Comparison of ENCODE assay signal across 14 mouse cellular contexts in the genomic region with DNA sequence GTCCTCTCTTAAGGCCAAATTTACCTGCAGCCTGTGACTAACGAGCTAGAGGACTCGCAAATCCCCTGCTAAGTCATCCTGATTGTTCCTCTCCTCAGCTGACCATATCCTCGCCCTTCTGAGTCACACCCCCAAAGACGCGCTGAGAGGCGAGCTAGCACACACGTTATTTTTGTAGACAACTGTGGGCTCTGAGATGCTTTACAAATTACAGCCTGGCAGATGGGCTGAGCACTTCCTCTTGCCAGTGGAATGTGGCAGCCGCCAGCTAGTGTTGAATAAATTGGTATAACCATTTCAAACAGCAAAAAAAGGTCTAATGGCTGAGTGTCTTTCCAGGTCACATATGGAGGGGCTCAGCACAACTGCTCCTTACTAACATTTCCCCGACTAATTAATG.
A peak's percentile ranks its signal among the peaks of the same experiment; 100 is the strongest.
DNase-seq lines count a peak whose midpoint lies in the region; ATAC-seq and TF ChIP-seq lines count a peak whose summit lies in the region.
"Had no signal": no experiment of that assay in that cellular context is flagged by ENCODE, and none has a peak within 500 bp of the region (broad histone marks: within the 10 kb centered on the region; RNA-seq: fewer than 3 reads in every experiment).

No protein-coding gene starts in this region.

- intact Hi-C loops in left cerebral cortex, adult 2 months (cut with DNase I), result no loop called here
- intact Hi-C loops in left cerebral cortex, postnatal 10 days (cut with DNase I), result no loop called here

- ATAC-seq in forebrain, embryonic 16.5 days, result peak; percentile 77
- no peak for ATAC-seq in midbrain, embryonic 11.5 days (ENCODE audit: low FRiP score)
- ATAC-seq in hindbrain, embryonic 12.5 days (ENCODE audit: low FRiP score), result no peak
- ATAC-seq: intestine, embryonic 16.5 days had no signal

- peaks cover 12% of the 10 kb centered on the region for H3K36me3 ChIP-seq in forebrain, embryonic 16.5 days (ENCODE audit: control insufficient read depth, insufficient read depth)
- H3K36me3 ChIP-seq in midbrain, embryonic 11.5 days (ENCODE audit: control insufficient read depth, insufficient read depth, low read length), result 0 out of 2 replicates have a peak, but pooled peaks cover 3% of the 10 kb centered on the region
- H3K36me3 ChIP-seq in hindbrain, embryonic 12.5 days, result peaks cover 57% of the 10 kb centered on the region

- no peaks in the 10 kb centered on the region for H3K27me3 ChIP-seq in forebrain, embryonic 16.5 days (replicated peaks; ENCODE audit: control insufficient read depth, insufficient read depth, low read length)
- H3K27me3 ChIP-seq in midbrain, embryonic 11.5 days (ENCODE audit: control insufficient read depth, insufficient read depth, low read length), result no peaks in the 10 kb centered on the region
- no peaks in the 10 kb centered on the region for H3K27me3 ChIP-seq in hindbrain, embryonic 12.5 days
- H3K27me3 ChIP-seq: embryonic facial prominence, embryonic 13.5 days; limb, embryonic 15.5 days had no signal

- H3K27ac ChIP-seq in left cerebral cortex, adult 2 months, result peak overlapping the region; percentile 72
- peak overlapping the region; percentile 71 for H3K27ac ChIP-seq in forebrain, embryonic 16.5 days (ENCODE audit: low read length)
- no peak overlapping the region for H3K27ac ChIP-seq in midbrain, embryonic 11.5 days (ENCODE audit: low read depth, low read length)
- H3K27ac ChIP-seq in hindbrain, embryonic 12.5 days, result no peak overlapping the region
- H3K27ac ChIP-seq: embryonic facial prominence, embryonic 13.5 days; limb, embryonic 15.5 days had no signal

- 52% methylated on average over 9 of the region's 9 CpGs for WGBS in forebrain, embryonic 16.5 days
- WGBS in midbrain, embryonic 11.5 days, result 94% methylated on average over 9 of the region's 9 CpGs
- WGBS in hindbrain, embryonic 12.5 days, result 87% methylated on average over 9 of the region's 9 CpGs

- peaks cover 10% of the 10 kb centered on the region for H3K4me1 ChIP-seq in forebrain, embryonic 16.5 days (replicated peaks; ENCODE audit: control insufficient read depth, insufficient read depth, low read length)
- peaks cover 4% of the 10 kb centered on the region; the same call in 1 of the 2 replicates for H3K4me1 ChIP-seq in midbrain, embryonic 11.5 days (ENCODE audit: control insufficient read depth, insufficient read depth, low read length)
- H3K4me1 ChIP-seq in hindbrain, embryonic 12.5 days, result peaks cover 9% of the 10 kb centered on the region; the same call in 1 of the 2 replicates

- no peaks in the 10 kb centered on the region for H3K9me3 ChIP-seq in forebrain, embryonic 16.5 days (ENCODE audit: control insufficient read depth, low read length)
- no peaks in the 10 kb centered on the region for H3K9me3 ChIP-seq in midbrain, embryonic 11.5 days (ENCODE audit: control insufficient read depth, low read length)
- no peaks in the 10 kb centered on the region for H3K9me3 ChIP-seq in hindbrain, embryonic 12.5 days (replicated peaks)
- H3K9me3 ChIP-seq: embryonic facial prominence, embryonic 13.5 days; G1E; limb, embryonic 15.5 days had no signal

- H3K4me2 ChIP-seq in forebrain, embryonic 16.5 days (ENCODE audit: low read length), result no peak overlapping the region
- H3K4me2 ChIP-seq in midbrain, embryonic 11.5 days, result no peak overlapping the region
- H3K4me2 ChIP-seq in hindbrain, embryonic 12.5 days (replicated peaks), result no peak overlapping the region
- H3K4me2 ChIP-seq: embryonic facial prominence, embryonic 13.5 days; limb, embryonic 15.5 days had no signal

- H3K4me3 ChIP-seq in left cerebral cortex, adult 2 months, result no peak overlapping the region
- H3K4me3 ChIP-seq in forebrain, embryonic 16.5 days (replicated peaks; ENCODE audit: low read length), result no peak overlapping the region
- H3K4me3 ChIP-seq in midbrain, embryonic 11.5 days (ENCODE audit: low read depth, low read length), result no peak overlapping the region
- no peak overlapping the region for H3K4me3 ChIP-seq in hindbrain, embryonic 12.5 days
- H3K4me3 ChIP-seq: embryonic facial prominence, embryonic 13.5 days; limb, embryonic 15.5 days had no signal

- H3K9ac ChIP-seq in forebrain, embryonic 16.5 days (replicated peaks; ENCODE audit: low read depth, low read length), result no peak overlapping the region
- H3K9ac ChIP-seq in midbrain, embryonic 11.5 days (ENCODE audit: low read length), result no peak overlapping the region
- no peak overlapping the region for H3K9ac ChIP-seq in hindbrain, embryonic 12.5 days
- H3K9ac ChIP-seq: embryonic facial prominence, embryonic 13.5 days; limb, embryonic 15.5 days had no signal

- peak; percentile 44 to 66 for DNase-seq in left cerebral cortex, adult 2 months (ENCODE audit: extremely low spot score in 1 of 2, low spot score in 2 of 2)
- DNase-seq in left cerebral cortex, adult 11 months (ENCODE audit: low spot score), result no peak
- DNase-seq in left cerebral cortex, postnatal 10 days (ENCODE audit: extremely low spot score in 1 of 2, low spot score in 2 of 2), result peak; percentile 51 to 62
- no peak for DNase-seq in midbrain, embryonic 11.5 days (ENCODE audit: low spot score, missing footprints)
- no peak for DNase-seq in adipocyte (ENCODE audit: low spot score)
- DNase-seq: adrenal gland, postnatal 10 days; lung, postnatal 36 days; thymus, postnatal 25 days had no signal

- no peak for TF ChIP-seq CTCF in left cerebral cortex, adult 2 months (IDR thresholded peaks at IDR 0.05)

Comparison
In these comparisons a context has a peak if more than half of its experiments do, and no peak if none do; other contexts are left out.
1. DNase-seq: peak in left cerebral cortex, adult 2 months (2 of 2) and left cerebral cortex, postnatal 10 days (2 of 2); none in left cerebral cortex, adult 11 months (single experiment), midbrain, embryonic 11.5 days (single experiment) and adipocyte (single experiment).
2. H3K27ac ChIP-seq: peak in left cerebral cortex, adult 2 months (single experiment) and forebrain, embryonic 16.5 days (single experiment); none in midbrain, embryonic 11.5 days (single experiment) and hindbrain, embryonic 12.5 days (single experiment).